Mouse (Mus musculus) adrenal gland, postnatal 10 days (tissue): Measurements from ENCODE around the gene Kdm8. TPM values are rescaled to one million over a fixed set of nuclear protein-coding genes. Genes with fewer than 3 reads are reported as not detected.
A peak's percentile ranks its signal among the peaks of the same experiment; 100 is the strongest.

ENCODE experiments used
- DNase-seq: peaks from one replicate; pipeline ENCODE4 v3.0.0; 2021; ENCODE audit warnings: mixed read lengths
- total RNA-seq, 2 experiments: library from RNA; stranded (reverse); gene quantifications; 2 replicates each; pipeline ENCODE4 v1.2.3; 2021

Gene Kdm8
- total RNA-seq, 2 experiments from 2014 or later, result 3.2 to 4.8 TPM

- no peak for DNase-seq
Observed at GRCm38 (mm10) chr7:125462200-125462599, 17.7 kb downstream of the Kdm8 start.

- peak; percentile 80 for DNase-seq
Observed at GRCm38 (mm10) chr7:125469937-125470336, 25.5 kb downstream of the Kdm8 start.

GRCm38 (mm10) chr7:125470901-125471300 lies 26.4 kb downstream of the Kdm8 start:
- no peak for DNase-seq

GRCm38 (mm10) chr7:125471991-125472741 lies 27.7 kb downstream of the Kdm8 start:
- DNase-seq, result peak; percentile 86

GRCm38 (mm10) chr7:125474535-125474934 lies 30.1 kb downstream of the Kdm8 start:
- no peak for DNase-seq

GRCm38 (mm10) chr7:125475601-125476251 lies 31.2 kb downstream of the Kdm8 start:
- no peak for DNase-seq

- peak; percentile 64 for DNase-seq
Observed at GRCm38 (mm10) chr7:125478391-125478984, 34.0 kb downstream of the Kdm8 start.

- no peak for DNase-seq
Observed at GRCm38 (mm10) chr7:125480518-125480917, 36.0 kb downstream of the Kdm8 start.

- DNase-seq, result no peak
Observed at GRCm38 (mm10) chr7:125482339-125482738, 37.9 kb downstream of the Kdm8 start.

- no peak for DNase-seq
Observed at GRCm38 (mm10) chr7:125482886-125483285, 38.4 kb downstream of the Kdm8 start.

- peak; percentile 34 for DNase-seq
Observed at GRCm38 (mm10) chr7:125484791-125485190, 40.3 kb downstream of the Kdm8 start.

GRCm38 (mm10) chr7:125486121-125486630 lies 41.7 kb downstream of the Kdm8 start:
- DNase-seq, result no peak

GRCm38 (mm10) chr7:125487126-125487525 lies 42.6 kb downstream of the Kdm8 start:
- DNase-seq, result no peak

GRCm38 (mm10) chr7:125488706-125489105 lies 44.2 kb downstream of the Kdm8 start:
- no peak for DNase-seq

GRCm38 (mm10) chr7:125489636-125490035 lies 45.2 kb downstream of the Kdm8 start:
- DNase-seq, result no peak

GRCm38 (mm10) chr7:125490947-125491735 lies 46.7 kb downstream of the Kdm8 start, which contains the start of gene Nsmce1:
Gene Nsmce1, minus strand, starts transcription at chr7:125491596.
- DNase-seq, result peak; percentile 95

- DNase-seq, result no peak
Observed at GRCm38 (mm10) chr7:125491760-125492159, 47.3 kb downstream of the Kdm8 start.

- DNase-seq, result no peak
Observed at GRCm38 (mm10) chr7:125492551-125492950, 48.1 kb downstream of the Kdm8 start.

GRCm38 (mm10) chr7:125495864-125496440 lies 51.5 kb downstream of the Kdm8 start:
- no peak for DNase-seq

GRCm38 (mm10) chr7:125499927-125500868 lies 55.7 kb downstream of the Kdm8 start:
- no peak for DNase-seq

GRCm38 (mm10) chr7:125500879-125501278 lies 56.4 kb downstream of the Kdm8 start:
- DNase-seq, result no peak
